Mouse (Mus musculus): ENCODE data around the gene Slc4a4. TPM values are rescaled to one million over a fixed set of nuclear protein-coding genes. Genes with fewer than 3 reads are reported as not detected.

Gene Slc4a4
- 47.8 and 51.6 TPM in 2 replicates for polyA plus RNA-seq (2015; fragmentation: Nextera tagmentation; extraction: Ambion mirVana)

GRCm38 (mm10) chr5:88886668-88887555 is at the start of gene Slc4a4:
Slc4a4 (plus strand) TSS chr5:88886818.

Other genes starting within 250 kb of the Slc4a4 start
- 55.3 and 61.8 TPM in 2 replicates for gene Grsf1, start 210.6 kb upstream of the Slc4a4 start, polyA plus RNA-seq (2015; fragmentation: Nextera tagmentation; extraction: Ambion mirVana)
- gene Mob1b, start 166.0 kb upstream of the Slc4a4 start, polyA plus RNA-seq (2015; fragmentation: Nextera tagmentation; extraction: Ambion mirVana), result 6.1 and 6.4 TPM in 2 replicates
- gene Dck, start 121.8 kb upstream of the Slc4a4 start, polyA plus RNA-seq (2015; fragmentation: Nextera tagmentation; extraction: Ambion mirVana), result 24.4 and 26.7 TPM in 2 replicates